Mouse (Mus musculus) CH12.LX (cell line): ENCODE data around the gene Olfr1076. TPM values are rescaled to one million over a fixed set of nuclear protein-coding genes. Genes with fewer than 3 reads are reported as not detected.

Experiments
- DNase-seq: peaks from one replicate; pipeline ENCODE4 v3.0.0-alpha.2; 2013; ENCODE audit errors: extremely low read depth
- H3K27ac ChIP-seq: 2 replicates; pipeline ENCODE4 v1.5.1; 2012; ENCODE audit warnings: low read depth, mild to moderate bottlenecking, control low read depth, moderate library complexity; ENCODE audit not compliant: insufficient read depth
- H3K27me3 ChIP-seq: replicated peaks from 2 replicates; pipeline ENCODE3; 2012; ENCODE audit warnings: inconsistent platforms
- H3K36me3 ChIP-seq, 2 experiments: replicated peaks in 1 of 2; 2 replicates each; pipeline versions ENCODE3 to v1.6.1; 2012; ENCODE audit warnings: inconsistent platforms in 1 of 2, low read length in 1 of 2, mild to moderate bottlenecking in 1 of 2, mixed read lengths in 1 of 2, moderate library complexity in 1 of 2; ENCODE audit not compliant: control insufficient read depth in 1 of 2, insufficient read depth in 1 of 2
- H3K4me1 ChIP-seq, 2 experiments: 2 replicates each; pipeline ENCODE4 v1.6.1; 2012; ENCODE audit warnings: inconsistent platforms in 1 of 2, moderate library complexity in 1 of 2; ENCODE audit not compliant: insufficient read depth in 2 of 2, control insufficient read depth in 1 of 2
- H3K4me2 ChIP-seq: 2 replicates; pipeline ENCODE4 v1.6.1; 2012; ENCODE audit warnings: low read depth, mild to moderate bottlenecking, control low read depth; ENCODE audit not compliant: poor library complexity, insufficient read depth, severe bottlenecking
- H3K4me3 ChIP-seq, 3 experiments: fragments of 150-350 bp in 1 of 3; sonication (generic) in 1 of 3; replicated peaks in 1 of 3; 2 replicates each; pipeline versions ENCODE3 to v1.5.1; 2011 to 2012; ENCODE audit warnings: low read depth in 2 of 3, low read length in 2 of 3, mild to moderate bottlenecking in 2 of 3, moderate library complexity in 2 of 3, control low read depth in 1 of 3, improper control_type of control experiment in 1 of 3, inconsistent platforms in 1 of 3, mixed read lengths in 1 of 3; ENCODE audit not compliant: poor library complexity in 1 of 3
- H3K79me2 ChIP-seq: replicated peaks from 2 replicates; pipeline ENCODE4 v1.6.1; 2012; ENCODE audit warnings: mild to moderate bottlenecking, moderate library complexity; ENCODE audit not compliant: control insufficient read depth, poor library complexity, insufficient read depth, severe bottlenecking; ENCODE audit errors: extremely low read depth
- H3K9ac ChIP-seq: 2 replicates; pipeline ENCODE4 v1.6.1; 2012; ENCODE audit warnings: low read depth, mild to moderate bottlenecking, control low read depth, moderate library complexity; ENCODE audit not compliant: insufficient read depth
- H3K9me3 ChIP-seq: replicated peaks from 2 replicates; pipeline ENCODE3; 2012; ENCODE audit warnings: low read length, inconsistent platforms, mixed read lengths
- CHD1 ChIP-seq: IDR thresholded peaks from 2 replicates; pipeline ENCODE4 v1.6.1; 2012; ENCODE audit warnings: low read depth, low read length, improper control_type of control experiment, inconsistent platforms
- CTCF ChIP-seq, 2 experiments: IDR thresholded peaks in 1 of 2; conservative IDR thresholded peaks in 1 of 2; 2 replicates each; pipeline ENCODE4 v1.5.1; 2011 to 2012; ENCODE audit warnings: low read depth in 2 of 2, low read length in 2 of 2, improper control_type of control experiment in 1 of 2, inconsistent platforms in 1 of 2, mild to moderate bottlenecking in 1 of 2, moderate library complexity in 1 of 2
- GABPA ChIP-seq: IDR thresholded peaks from 2 replicates; pipeline ENCODE4 v1.6.1; 2012; ENCODE audit warnings: low read depth, low read length, improper control_type of control experiment, inconsistent platforms; ENCODE audit not compliant: insufficient replicate concordance
- IRF4 ChIP-seq: IDR thresholded peaks from 2 replicates; pipeline ENCODE4 v1.6.1; 2014; ENCODE audit warnings: low read depth, mild to moderate bottlenecking, inconsistent platforms, low read length, improper control_type of control experiment
- NRF1 ChIP-seq: IDR thresholded peaks from 2 replicates; pipeline ENCODE4 v1.6.1; 2014; ENCODE audit warnings: low read depth, mild to moderate bottlenecking, inconsistent platforms, low read length, improper control_type of control experiment, moderate library complexity
- PAX5 ChIP-seq: IDR thresholded peaks from 2 replicates; pipeline ENCODE4 v1.6.1; 2012; ENCODE audit warnings: low read length, inconsistent platforms, mixed read lengths
- POLR2A ChIP-seq: IDR thresholded peaks from 2 replicates; pipeline ENCODE4 v1.6.1; 2011; ENCODE audit warnings: low read depth, mild to moderate bottlenecking, improper control_type of control experiment, low read length
- POLR2AphosphoS2 ChIP-seq: IDR thresholded peaks from 2 replicates; pipeline ENCODE4 v1.6.1; 2011; ENCODE audit warnings: low read depth, low read length, improper control_type of control experiment
- RAD21 ChIP-seq: IDR thresholded peaks from 2 replicates; pipeline ENCODE4 v1.6.1; 2011; ENCODE audit warnings: low read depth, mild to moderate bottlenecking, low read length, improper control_type of control experiment, moderate library complexity
- SMC3 ChIP-seq: IDR thresholded peaks from 2 replicates; pipeline ENCODE4 v1.6.1; 2011; ENCODE audit warnings: low read depth, low read length, improper control_type of control experiment
- USF2 ChIP-seq: conservative IDR thresholded peaks from 2 replicates; pipeline ENCODE4 v1.6.1; 2011; ENCODE audit warnings: low read depth, low read length, improper control_type of control experiment
- ZC3H11A ChIP-seq: IDR thresholded peaks from 2 replicates; pipeline ENCODE4 v1.6.1; 2012; ENCODE audit warnings: low read depth, mild to moderate bottlenecking, inconsistent platforms, low read length, improper control_type of control experiment
- ZNF384 ChIP-seq: IDR thresholded peaks from 2 replicates; pipeline ENCODE4 v1.6.1; 2012; ENCODE audit warnings: low read depth, low read length, improper control_type of control experiment, inconsistent platforms
- dilution Hi-C: fragments of 300-500 bp; cut with MboI; formaldehyde crosslinking; loops from 2 replicates; pipeline ENCODE4 v1.14.3; 2020; ENCODE audit warnings: low sequenced_read_pairs; ENCODE audit not compliant: extremely low pct_unique_long_range_greater_than_20kb, extremely low pct_ligation_motif_present
- in situ Hi-C: fragments of 300-500 bp; cut with MboI; formaldehyde crosslinking; loops from 3 replicates; pipeline ENCODE4 v1.14.3; 2019; ENCODE audit warnings: low sequenced_read_pairs, low pct_ligation_motif_present, low pct_unique_long_range_greater_than_20kb, mixed read lengths
- polyA plus RNA-seq: library from polyadenylated mRNA; unstranded; fragments of >175 nt; gene quantifications from 2 replicates; pipeline ENCODE4 v1.2.1, GENCODE M21; 2012; ENCODE audit warnings: low read depth; ENCODE audit not compliant: insufficient read length
- total RNA-seq, 2 experiments: library from RNA; depleted of rRNA; stranded (reverse); fragments of 300-350 nt in 1 of 2; fragments of >200 nt in 1 of 2; gene quantifications; 2 replicates each; pipeline ENCODE4 v1.2.3; 2012 to 2014

Gene Olfr1076
- total and polyA plus RNA-seq, 3 experiments, result not detected

GRCm38 (mm10) chr2:86464442-86465109 lies 43.7 kb upstream of the Olfr1076 start:
- TF ChIP-seq CHD1 (no peak), POLR2AphosphoS2 (no peak), IRF4 (no peak), CTCF (conservative IDR thresholded peaks at IDR 0.05 in 1 of 2, IDR thresholded peaks at IDR 0.05 in 1 of 2; ENCODE audit: low read depth in 2 of 2, low read length in 2 of 2) (peak; percentile 27 to 41; a peak in 2 of 4 replicates), POLR2A (no peak), RAD21 (peak; percentile 20), ZNF384 (no peak), GABPA (no peak), ZC3H11A (no peak), SMC3 (peak; percentile 19; the same call in 1 of the 2 replicates)
- H3K79me2 ChIP-seq, result no peaks in the 10 kb centered on the region
- no peak overlapping the region for H3K4me2 ChIP-seq
- no peaks in the 10 kb centered on the region for H3K36me3 ChIP-seq
- peak; percentile 1 for DNase-seq
- dilution Hi-C loops (no loop called here), in situ Hi-C loops (loop anchor here (25.0 kb wide), 1 partner anchor 727 kb away; no protein-coding TSS in a partner anchor)
- no peaks in the 10 kb centered on the region for H3K27me3 ChIP-seq
- no peak overlapping the region for H3K9ac ChIP-seq
- H3K9me3 ChIP-seq, result peaks cover 5% of the 10 kb centered on the region
- no peak overlapping the region for H3K27ac ChIP-seq
- no peak overlapping the region for H3K4me3 ChIP-seq
- no peaks in the 10 kb centered on the region for H3K4me1 ChIP-seq

GRCm38 (mm10) chr2:86487286-86487685 lies 21.0 kb upstream of the Olfr1076 start, which contains the start of gene Olfr228:
Gene Olfr228 (minus strand): TSS chr2:86487386.
- Histone ChIP-seq H3K9me3 (peaks cover 4% of the 10 kb centered on the region), H3K4me1 (no peaks in the 10 kb centered on the region), H3K27me3 (no peaks in the 10 kb centered on the region), H3K36me3 (no peaks in the 10 kb centered on the region), H3K4me3 (no peak within 1 kb of the TSS), H3K27ac (no peak within 1 kb of the TSS), H3K9ac (no peak within 1 kb of the TSS), H3K4me2 (no peak within 1 kb of the TSS), H3K79me2 (no peaks in the 10 kb centered on the region)
- in situ Hi-C loops, result no loop called here
- TF ChIP-seq CTCF (conservative IDR thresholded peaks at IDR 0.05 in 1 of 2, IDR thresholded peaks at IDR 0.05 in 1 of 2; ENCODE audit: low read depth in 2 of 2, low read length in 2 of 2) (no peak), GABPA (no peak), NRF1 (no peak), IRF4 (no peak), USF2 (no peak), PAX5 (no peak), ZC3H11A (no peak)
- DNase-seq, result no peak
- dilution Hi-C loops, result no loop called here
